Mouse (Mus musculus) thymus, adult 18-20 months (tissue): Measurements from ENCODE around the gene Crlf2.
A peak's percentile ranks its signal among the peaks of the same experiment; 100 is the strongest.

ENCODE experiments used
- DNase-seq, 2 experiments: peaks; one replicate each; pipeline ENCODE4 v3.0.0; 2022; ENCODE audit warnings: mixed read lengths in 2 of 2

Crlf2 gene

GRCm38 (mm10) chr5:109558404-109559160 is at the start of gene Crlf2:
Gene Crlf2 (minus strand): TSS chr5:109558993.
- DNase-seq = peak; percentile 82 to 83

- no peak for DNase-seq
Observed at GRCm38 (mm10) chr5:109602585-109602984, 43.8 kb upstream of the Crlf2 start.

GRCm38 (mm10) chr5:109601080-109601479 is 42.3 kb upstream of the Crlf2 start:
- no peak for DNase-seq

GRCm38 (mm10) chr5:109598876-109599275 is 40.1 kb upstream of the Crlf2 start:
- no peak for DNase-seq

- DNase-seq = no peak
Observed at GRCm38 (mm10) chr5:109596647-109597046, 37.9 kb upstream of the Crlf2 start.

GRCm38 (mm10) chr5:109562829-109563228 is 4.0 kb upstream of the Crlf2 start:
- DNase-seq = no peak

GRCm38 (mm10) chr5:109559191-109559590 is 398 bp upstream of the Crlf2 start:
- no peak for DNase-seq

GRCm38 (mm10) chr5:109558123-109558403 is 730 bp downstream of the Crlf2 start:
- DNase-seq = no peak

GRCm38 (mm10) chr5:109557321-109558122 is 1.3 kb downstream of the Crlf2 start:
- peak; percentile 90 to 93 for DNase-seq

- peak; percentile 72 to 79 for DNase-seq
Observed at GRCm38 (mm10) chr5:109556591-109557320, 2.0 kb downstream of the Crlf2 start.

- peak; percentile 45 for DNase-seq
Observed at GRCm38 (mm10) chr5:109555676-109556571, 2.9 kb downstream of the Crlf2 start.

GRCm38 (mm10) chr5:109555236-109555675 is 3.5 kb downstream of the Crlf2 start:
- DNase-seq = peak in 1 of 2 experiments; percentile 8

GRCm38 (mm10) chr5:109554091-109555050 is 4.4 kb downstream of the Crlf2 start:
- DNase-seq = peak in 1 of 2 experiments; percentile 7

- DNase-seq = peak in 1 of 2 experiments; percentile 5
Observed at GRCm38 (mm10) chr5:109553160-109553930, 5.4 kb downstream of the Crlf2 start.

- no peak for DNase-seq
Observed at GRCm38 (mm10) chr5:109552541-109552940, 6.3 kb downstream of the Crlf2 start.

- DNase-seq = no peak
Observed at GRCm38 (mm10) chr5:109552116-109552515, 6.7 kb downstream of the Crlf2 start.

GRCm38 (mm10) chr5:109551041-109551765 is 7.6 kb downstream of the Crlf2 start:
- peak in 1 of 2 experiments; percentile 4 for DNase-seq

- no peak for DNase-seq
Observed at GRCm38 (mm10) chr5:109550225-109550935, 8.4 kb downstream of the Crlf2 start.

GRCm38 (mm10) chr5:109548712-109549111 is 10.1 kb downstream of the Crlf2 start:
- peak; percentile 26 to 27 for DNase-seq
